Mouse (Mus musculus) retina, embryonic 14.5 days (tissue): ENCODE data around the gene Hist1h2bf.
"Not testable (repeated sequence)": the region's sequence is repeated elsewhere in the genome, so short reads cannot be mapped to it uniquely, and the experiment has no call there.

Experiments used
- DNase-seq: peaks from one replicate; pipeline ENCODE4 v3.0.0-alpha.2; 2015; ENCODE audit warnings: low spot score

The Hist1h2bf gene

GRCm38 (mm10) chr13:23542999-23543607 is 30.9 kb downstream of the Hist1h2bf start, which contains the start of gene Hist1h2bh:
Gene Hist1h2bh (minus strand): TSS chr13:23543392.
- DNase-seq, result peak; percentile 85

GRCm38 (mm10) chr13:23542225-23542980 is 31.6 kb downstream of the Hist1h2bf start:
- DNase-seq, result not testable (repeated sequence)

- DNase-seq, result no peak
These were observed 32.5 kb downstream of the Hist1h2bf start for GRCm38 (mm10) chr13:23541497-23541896.

- not testable (repeated sequence) for DNase-seq
These were observed 34.2 kb downstream of the Hist1h2bf start for GRCm38 (mm10) chr13:23539821-23540220.

GRCm38 (mm10) chr13:23538249-23538648 is 35.7 kb downstream of the Hist1h2bf start:
- DNase-seq, result no peak

- no peak for DNase-seq
These were observed 36.8 kb downstream of the Hist1h2bf start for GRCm38 (mm10) chr13:23537006-23537710.

GRCm38 (mm10) chr13:23536076-23536822 is 37.7 kb downstream of the Hist1h2bf start:
- no peak for DNase-seq

GRCm38 (mm10) chr13:23535137-23536075 is 38.6 kb downstream of the Hist1h2bf start, which contains the start of gene Hist1h3g:
Gene Hist1h3g (plus strand): TSS chr13:23535422.
- peak; percentile 92 for DNase-seq

- DNase-seq, result no peak
These were observed 39.4 kb downstream of the Hist1h2bf start for GRCm38 (mm10) chr13:23534368-23535131.

- peak; percentile 88 for DNase-seq
These were observed 40.2 kb downstream of the Hist1h2bf start, which contains the start of gene Hist1h2af for GRCm38 (mm10) chr13:23533560-23534367. Gene Hist1h2af (plus strand): TSS chr13:23533906.

GRCm38 (mm10) chr13:23532262-23533075 is 41.5 kb downstream of the Hist1h2bf start:
- DNase-seq, result no peak

GRCm38 (mm10) chr13:23530901-23531875 is 42.8 kb downstream of the Hist1h2bf start, which contains the start of gene Hist1h4h:
Gene Hist1h4h (plus strand): TSS chr13:23531050.
- peak; percentile 100 for DNase-seq

- peak; percentile 85 for DNase-seq
These were observed 43.7 kb downstream of the Hist1h2bf start for GRCm38 (mm10) chr13:23530181-23530900.

GRCm38 (mm10) chr13:23529480-23530165 is 44.4 kb downstream of the Hist1h2bf start:
- DNase-seq, result no peak

- no peak for DNase-seq
These were observed 45.0 kb downstream of the Hist1h2bf start for GRCm38 (mm10) chr13:23529005-23529404.

GRCm38 (mm10) chr13:23526312-23526711 is 47.7 kb downstream of the Hist1h2bf start:
- DNase-seq, result peak; percentile 98
